Mouse (Mus musculus) heart, embryonic 11.5 days (tissue): ENCODE results near the gene Thap3. TPM values are rescaled to one million over a fixed set of nuclear protein-coding genes. Genes with fewer than 3 reads are reported as not detected.
"Not testable (repeated sequence)": the region's sequence is repeated elsewhere in the genome, so short reads cannot be mapped to it uniquely, and the experiment has no call there.

Experiments used
- ATAC-seq: fragments of 200-750 bp; cut with Nextera tagmentation; replicated peaks from 2 replicates; pipeline ENCODE4 v1.8.0; 2017; ENCODE audit warnings: moderate library complexity; ENCODE audit not compliant: insufficient number of reproducible peaks, low FRiP score, low TSS enrichment
- H3K27ac ChIP-seq: fragments of 300-500 bp; sonication (generic); 2 replicates; pipeline ENCODE4 v1.5.1; 2014; ENCODE audit warnings: mild to moderate bottlenecking, low read depth, low read length
- H3K27me3 ChIP-seq: fragments of 300-500 bp; sonication (generic); 2 replicates; pipeline ENCODE4 v1.6.1; 2014; ENCODE audit warnings: mild to moderate bottlenecking, low read length, mixed read lengths; ENCODE audit not compliant: control insufficient read depth, insufficient read depth
- H3K36me3 ChIP-seq: fragments of 300-500 bp; sonication (generic); 2 replicates; pipeline ENCODE4 v1.6.1; 2014; ENCODE audit warnings: mild to moderate bottlenecking, low read length, moderate library complexity, mixed read lengths; ENCODE audit not compliant: control insufficient read depth, insufficient read depth
- H3K4me1 ChIP-seq: fragments of 300-500 bp; sonication (generic); 2 replicates; pipeline ENCODE4 v1.6.1; 2014; ENCODE audit warnings: low read length; ENCODE audit not compliant: control insufficient read depth, insufficient read depth
- H3K4me2 ChIP-seq: fragments of 300-500 bp; sonication (generic); 2 replicates; pipeline ENCODE4 v1.6.1; 2014; ENCODE audit warnings: mild to moderate bottlenecking, moderate library complexity
- H3K4me3 ChIP-seq: fragments of 300-500 bp; sonication (generic); 2 replicates; pipeline ENCODE4 v1.5.1; 2014; ENCODE audit warnings: low read depth, low read length
- H3K9ac ChIP-seq: fragments of 300-500 bp; sonication (generic); 2 replicates; pipeline ENCODE4 v1.6.1; 2014; ENCODE audit warnings: mild to moderate bottlenecking, low read depth, low read length, moderate library complexity
- H3K9me3 ChIP-seq: fragments of 300-500 bp; sonication (generic); replicated peaks from 2 replicates; pipeline ENCODE4 v1.6.1; 2016; ENCODE audit warnings: low read length; ENCODE audit not compliant: control insufficient read depth
- WGBS: fragments of 180-500 bp; shearing (Covaris S2); extraction: QIAGEN DNeasy Blood & Tissue Kit; methylation state at CpG from one replicate; pipeline ENCODE4 v1.1.7; 2014; ENCODE audit not compliant: insufficient replicate concordance; 5-methylcytosine and 5-hydroxymethylcytosine counted together
- polyA plus RNA-seq: library from polyadenylated mRNA; unstranded; fragments of >200 nt; fragmentation: Nextera tagmentation; extraction: Ambion mirVana; gene quantifications from 2 replicates; pipeline ENCODE4 v1.2.1, GENCODE M21; 2014

The Thap3 gene
- polyA plus RNA-seq = 18.9 and 19.7 TPM in 2 replicates

- peaks cover 16% of the 10 kb centered on the region for H3K36me3 ChIP-seq
- peak within 1 kb of the TSS; percentile 84 for H3K4me2 ChIP-seq
- ATAC-seq = peak; percentile 62
- 1% methylated on average over 49 of the region's 54 CpGs for WGBS
- H3K27ac ChIP-seq = peak within 1 kb of the TSS; percentile 78
- H3K4me1 ChIP-seq = peaks cover 28% of the 10 kb centered on the region
- no peaks in the 10 kb centered on the region for H3K27me3 ChIP-seq
- peak within 1 kb of the TSS; percentile 97 for H3K9ac ChIP-seq
- H3K9me3 ChIP-seq = no peaks in the 10 kb centered on the region
- H3K4me3 ChIP-seq = peak within 1 kb of the TSS; percentile 92
Observed at GRCm38 (mm10) chr4:151988342-151989109, at the start of gene Thap3. Gene Thap3 (minus strand): TSS chr4:151988997.

DNA sequence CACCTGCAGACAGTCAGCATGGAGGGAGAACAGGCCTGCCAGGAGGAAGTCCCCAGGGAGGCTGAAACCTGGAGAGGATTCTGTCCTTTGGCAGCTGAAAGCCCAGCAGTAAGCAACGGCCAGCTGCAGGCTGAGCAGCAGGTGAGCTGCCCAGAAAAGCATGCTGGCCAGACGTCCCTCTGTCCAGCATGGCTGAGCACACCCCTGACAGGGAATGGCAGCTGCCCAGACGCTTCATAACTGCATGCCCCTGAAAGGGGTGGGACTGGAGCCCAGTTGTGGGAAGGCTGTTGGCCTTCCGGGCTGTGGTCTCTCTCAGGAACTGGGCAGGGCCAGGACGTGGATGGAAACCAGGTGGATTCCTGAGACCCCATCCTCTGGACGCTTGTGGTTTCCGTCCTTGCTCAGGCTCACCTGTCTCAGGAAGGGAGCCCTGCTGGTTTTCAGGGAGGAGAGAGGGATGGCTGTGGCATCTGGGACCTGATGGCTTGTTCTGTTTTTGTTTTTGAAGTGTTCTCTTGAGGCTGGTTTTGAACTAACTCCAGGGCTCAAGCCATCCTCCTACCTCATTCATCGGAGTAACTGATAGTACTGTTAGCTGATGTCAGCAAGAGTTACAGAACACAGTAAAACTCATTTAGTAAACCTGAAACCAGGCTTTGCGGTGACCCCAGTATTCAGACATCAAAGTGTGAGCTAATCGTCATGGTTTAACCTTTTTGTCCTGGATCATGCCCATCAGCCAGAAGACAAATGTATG is 49.6 kb upstream of the Thap3 start, which contains the start of gene Tas1r1:
TSS of gene Tas1r1 (minus strand) at position 344 of the 760 bp plus-strand sequence.
- peaks cover 7% of the 10 kb centered on the region for H3K4me1 ChIP-seq
- no peaks in the 10 kb centered on the region for H3K27me3 ChIP-seq
- H3K36me3 ChIP-seq = peaks cover 19% of the 10 kb centered on the region
- no peaks in the 10 kb centered on the region for H3K9me3 ChIP-seq
- peak within 1 kb of the TSS; percentile 87 for H3K9ac ChIP-seq
- ATAC-seq = no peak
- no peak within 1 kb of the TSS for H3K27ac ChIP-seq
- 48% methylated on average over 10 of the region's 10 CpGs for WGBS
- peak within 1 kb of the TSS; percentile 100 for H3K4me3 ChIP-seq
- H3K4me2 ChIP-seq = peak within 1 kb of the TSS; percentile 95

DNA sequence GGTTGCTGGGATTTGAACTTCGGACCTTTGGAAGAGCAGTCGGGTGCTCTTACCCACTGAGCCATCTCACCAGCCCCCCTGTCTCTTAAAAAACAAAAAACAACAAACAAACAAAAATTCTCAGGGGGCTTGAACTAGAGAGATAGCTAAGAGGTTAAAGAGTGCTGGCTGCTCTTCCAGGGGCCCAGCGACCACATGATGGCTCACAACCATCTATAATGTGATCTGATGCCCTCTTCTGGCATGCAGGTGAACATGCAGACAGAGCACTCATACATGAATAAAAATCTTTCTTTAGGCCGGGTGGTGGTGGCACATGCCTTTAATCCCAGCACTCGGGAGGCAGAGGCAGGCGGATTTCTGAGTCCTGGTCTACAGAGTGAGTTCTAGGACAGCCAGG is 47.7 kb upstream of the Thap3 start:
- H3K36me3 ChIP-seq, ATAC-seq: not testable (repeated sequence)
- 90% methylated on average over 6 of the region's 6 CpGs for WGBS

GRCm38 (mm10) chr4:152032922-152033321 is 44.1 kb upstream of the Thap3 start:
- WGBS = 82% methylated on average over 13 of the region's 13 CpGs
- H3K4me2 ChIP-seq = no peak overlapping the region
- H3K9ac ChIP-seq = no peak overlapping the region
- no peak overlapping the region for H3K4me3 ChIP-seq
- peaks cover 9% of the 10 kb centered on the region for H3K4me1 ChIP-seq
- H3K36me3 ChIP-seq = no peaks in the 10 kb centered on the region
- ATAC-seq = no peak
- peaks cover 12% of the 10 kb centered on the region for H3K27me3 ChIP-seq
- no peaks in the 10 kb centered on the region for H3K9me3 ChIP-seq
- H3K27ac ChIP-seq = no peak overlapping the region

More for the DNA sequence above, 47.7 kb upstream of the Thap3 start:
- H3K9ac ChIP-seq, H3K4me3 ChIP-seq, H3K27ac ChIP-seq, H3K4me2 ChIP-seq, H3K9me3 ChIP-seq: not testable (repeated sequence)
- Histone ChIP-seq H3K4me1 (peaks cover 10% of the 10 kb centered on the region), H3K27me3 (peaks cover 12% of the 10 kb centered on the region)

DNA sequence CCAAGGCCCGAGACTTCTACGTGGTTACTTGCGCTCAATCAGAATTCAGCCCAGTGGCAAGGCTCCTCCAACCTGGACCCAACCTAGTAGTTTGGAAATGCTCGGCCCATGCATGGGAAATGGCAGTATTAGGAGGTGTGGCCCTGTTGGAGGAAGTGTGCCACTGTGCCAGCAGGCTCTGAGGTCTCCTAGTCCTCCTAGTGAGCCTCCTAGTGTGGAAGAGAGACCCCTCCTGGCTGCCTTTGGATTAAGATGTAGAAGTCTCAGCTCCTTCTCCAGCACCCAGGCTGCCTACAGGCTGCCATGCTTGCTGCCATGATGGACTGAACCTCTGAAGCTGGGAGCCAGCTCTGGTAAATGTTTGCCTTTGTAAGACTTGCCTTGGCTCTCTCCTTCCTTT is 41.2 kb upstream of the Thap3 start:
- Histone ChIP-seq H3K4me2 (no peak overlapping the region), H3K27me3 (peaks cover 12% of the 10 kb centered on the region), H3K9me3 (no peaks in the 10 kb centered on the region), H3K4me1 (peaks cover 29% of the 10 kb centered on the region), H3K9ac (no peak overlapping the region), H3K4me3 (no peak overlapping the region), H3K27ac (no peak overlapping the region), H3K36me3 (no peaks in the 10 kb centered on the region)
- 76% methylated on average over 4 of the region's 4 CpGs for WGBS
- no peak for ATAC-seq

DNA sequence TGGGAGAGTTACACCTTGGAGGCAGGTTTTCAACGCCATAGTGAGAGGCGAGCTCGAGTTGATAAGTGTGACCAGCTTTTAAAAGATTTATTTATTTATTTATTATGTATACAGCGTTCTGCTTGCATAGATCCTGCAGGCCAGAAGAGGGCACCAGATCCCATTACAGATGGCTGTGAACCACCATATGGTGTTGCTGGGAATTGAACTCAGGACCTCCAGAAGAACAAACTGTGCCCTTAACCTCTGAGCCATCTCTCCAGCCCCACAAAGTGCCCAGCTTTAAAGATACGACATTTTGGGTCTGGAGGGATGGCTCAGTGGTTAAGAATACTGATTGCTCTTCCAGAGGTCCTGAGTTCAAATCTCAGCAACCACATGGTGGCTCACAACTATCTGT is 40.3 kb upstream of the Thap3 start:
- peaks cover 12% of the 10 kb centered on the region for H3K27me3 ChIP-seq
- no peak overlapping the region for H3K4me3 ChIP-seq
- ATAC-seq = no peak
- no peak overlapping the region for H3K9ac ChIP-seq
- WGBS = 33% methylated on average over 5 of the region's 5 CpGs
- H3K4me1 ChIP-seq = peaks cover 35% of the 10 kb centered on the region
- no peak overlapping the region for H3K27ac ChIP-seq
- H3K9me3 ChIP-seq = no peaks in the 10 kb centered on the region
- no peaks in the 10 kb centered on the region for H3K36me3 ChIP-seq
- no peak overlapping the region for H3K4me2 ChIP-seq

DNA sequence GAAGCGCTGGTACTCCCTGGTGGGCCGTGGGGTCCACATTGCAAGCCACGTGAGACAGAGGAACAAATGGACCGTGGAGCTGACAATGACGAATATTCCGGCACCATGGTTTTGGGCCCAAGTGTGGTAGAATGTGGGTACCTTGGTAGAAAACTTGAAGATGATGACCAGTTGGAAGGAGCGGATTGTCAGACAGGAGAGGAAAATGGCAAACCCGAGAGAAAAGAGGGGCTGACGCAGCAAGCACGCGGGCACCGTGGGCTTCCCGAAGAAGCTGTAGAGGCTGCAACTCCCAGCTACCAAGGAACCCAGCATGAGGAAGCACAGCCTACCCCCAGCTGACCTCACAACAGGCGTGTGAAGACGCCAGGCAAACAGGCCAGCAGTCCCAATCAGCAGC is 39.7 kb upstream of the Thap3 start:
- 57% methylated on average over 15 of the region's 15 CpGs for WGBS
- H3K9ac ChIP-seq = no peak overlapping the region

GRCm38 (mm10) chr4:152027524-152027923 is 38.7 kb upstream of the Thap3 start, which contains the start of gene Zbtb48:
Gene Zbtb48 (minus strand): TSS chr4:152027671.
- WGBS = under 1% methylated on average over 35 of the region's 35 CpGs
- Histone ChIP-seq H3K27me3 (peaks cover 9% of the 10 kb centered on the region), H3K36me3 (no peaks in the 10 kb centered on the region; the same call in 1 of the 2 replicates), H3K4me1 (peaks cover 34% of the 10 kb centered on the region), H3K4me3 (peak within 1 kb of the TSS; percentile 71), H3K4me2 (peak within 1 kb of the TSS; percentile 94), H3K9ac (peak within 1 kb of the TSS; percentile 77), H3K9me3 (no peaks in the 10 kb centered on the region), H3K27ac (0 out of 2 replicates have a peak within 1 kb of the TSS, but pooled peaks have one; percentile 46)
- ATAC-seq = peak; percentile 96

More for the DNA sequence above, 39.7 kb upstream of the Thap3 start:
- H3K27ac ChIP-seq = no peak overlapping the region
- H3K36me3 ChIP-seq = no peaks in the 10 kb centered on the region; the same call in 1 of the 2 replicates
- H3K4me3 ChIP-seq = peak overlapping the region; percentile 71; the same call in 1 of the 2 replicates
- H3K4me2 ChIP-seq = peak overlapping the region; percentile 94
- H3K27me3 ChIP-seq = peaks cover 12% of the 10 kb centered on the region
- peaks cover 35% of the 10 kb centered on the region for H3K4me1 ChIP-seq
- no peaks in the 10 kb centered on the region for H3K9me3 ChIP-seq
- ATAC-seq = no peak
